Mouse (Mus musculus): ENCODE results near the gene Dnaja2.

DNA sequence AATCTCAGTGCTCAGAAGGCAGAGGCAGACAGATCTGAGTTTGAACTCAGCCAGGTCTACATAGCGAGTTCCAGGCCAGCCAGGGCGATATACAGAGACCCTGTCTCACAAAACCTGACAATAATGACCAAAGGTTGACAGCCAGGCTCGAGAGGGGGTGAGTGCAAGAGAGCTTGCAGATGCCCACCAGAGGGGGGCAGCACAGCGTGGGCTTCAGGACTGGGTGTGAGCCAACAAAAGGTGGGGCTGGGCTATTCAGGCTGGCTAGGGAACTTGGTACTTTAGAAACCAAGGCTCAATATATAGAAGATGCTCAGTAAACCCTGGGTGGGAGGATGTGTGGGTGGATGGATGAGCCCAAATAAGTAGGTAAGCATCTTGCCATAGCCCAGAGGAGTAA is 46.5 kb downstream of the Dnaja2 start:
- TF ChIP-seq CTCF (IDR thresholded peaks at IDR 0.05; ENCODE audit: extremely low read depth, insufficient read depth, insufficient read length, insufficient replicate concordance) (no peak), POLR2A (IDR thresholded peaks at IDR 0.05; ENCODE audit: low read depth, low read length) (no peak)

All from spleen, adult 2 months (tissue).